Mouse (Mus musculus) hindbrain, embryonic 14.5 days (tissue): ENCODE results near the gene Unc5cl. TPM values are rescaled to one million over a fixed set of nuclear protein-coding genes. Genes with fewer than 3 reads are reported as not detected.
A peak's percentile ranks its signal among the peaks of the same experiment; 100 is the strongest.
"Not testable (repeated sequence)": the region's sequence is repeated elsewhere in the genome, so short reads cannot be mapped to it uniquely, and the experiment has no call there.

ENCODE experiments used
- ATAC-seq: fragments of 200-750 bp; cut with Nextera tagmentation; 2 replicates; pipeline ENCODE4 v1.8.0; 2017; ENCODE audit warnings: moderate number of reproducible peaks, mild to moderate bottlenecking, moderate TSS enrichment, moderate library complexity; ENCODE audit not compliant: low FRiP score
- DNase-seq: peaks from one replicate; pipeline ENCODE4 v3.0.0-alpha.2; 2015; ENCODE audit warnings: low spot score
- H3K27ac ChIP-seq: fragments of 300-500 bp; sonication (generic); 2 replicates; pipeline ENCODE4 v1.5.1; 2014; ENCODE audit warnings: mild to moderate bottlenecking, moderate library complexity
- H3K27me3 ChIP-seq: fragments of 300-500 bp; sonication (generic); 2 replicates; pipeline ENCODE4 v1.6.1; 2014; ENCODE audit warnings: mild to moderate bottlenecking, low read length, mixed read lengths; ENCODE audit not compliant: control insufficient read depth, insufficient read depth
- H3K36me3 ChIP-seq: fragments of 300-500 bp; sonication (generic); replicated peaks from 2 replicates; pipeline ENCODE4 v1.6.1; 2014; ENCODE audit not compliant: control insufficient read depth, insufficient read depth
- H3K4me1 ChIP-seq: fragments of 300-500 bp; sonication (generic); replicated peaks from 2 replicates; pipeline ENCODE4 v1.6.1; 2014; ENCODE audit warnings: antibody characterized with exemption, low read length, mixed read lengths; ENCODE audit not compliant: control insufficient read depth, insufficient read depth
- H3K4me2 ChIP-seq: fragments of 300-500 bp; sonication (generic); replicated peaks from 2 replicates; pipeline ENCODE4 v1.6.1; 2014; ENCODE audit warnings: mild to moderate bottlenecking, moderate library complexity
- H3K4me3 ChIP-seq: fragments of 300-500 bp; sonication (generic); replicated peaks from 2 replicates; pipeline ENCODE4 v1.5.1; 2014; ENCODE audit warnings: mild to moderate bottlenecking, low read length
- H3K9ac ChIP-seq: fragments of 300-500 bp; sonication (generic); 2 replicates; pipeline ENCODE4 v1.6.1; 2014
- H3K9me3 ChIP-seq: fragments of 300-500 bp; sonication (generic); 2 replicates; pipeline ENCODE4 v1.6.1; 2016; ENCODE audit warnings: low read length; ENCODE audit not compliant: control insufficient read depth
- WGBS: fragments of 180-500 bp; shearing (Covaris S2); extraction: QIAGEN DNeasy Blood & Tissue Kit; methylation state at CpG from one replicate; pipeline ENCODE4 v1.1.7; 2014; 5-methylcytosine and 5-hydroxymethylcytosine counted together
- polyA plus RNA-seq: library from polyadenylated mRNA; unstranded; fragments of >200 nt; fragmentation: Nextera tagmentation; extraction: Ambion mirVana; gene quantifications from 2 replicates; pipeline ENCODE4 v1.2.1, GENCODE M21; 2014

The Unc5cl gene
- polyA plus RNA-seq, 1 experiment from 2014 or later = 0.37 TPM

GRCm38 (mm10) chr17:48455955-48456354, 1.3 kb downstream of the Unc5cl start:
- H3K36me3 ChIP-seq = no peaks in the 10 kb centered on the region
- H3K9ac ChIP-seq = no peak overlapping the region
- no peak overlapping the region for H3K27ac ChIP-seq
- ATAC-seq (no peak), DNase-seq (no peak)
- H3K9me3 ChIP-seq = no peaks in the 10 kb centered on the region
- H3K4me2 ChIP-seq = no peak overlapping the region
- no peaks in the 10 kb centered on the region for H3K4me1 ChIP-seq
- 96% methylated on average over 2 of the region's 2 CpGs for WGBS
- H3K4me3 ChIP-seq = no peak overlapping the region
- H3K27me3 ChIP-seq = no peaks in the 10 kb centered on the region

GRCm38 (mm10) chr17:48457971-48458653, 3.4 kb downstream of the Unc5cl start:
- H3K27me3 ChIP-seq = no peaks in the 10 kb centered on the region
- no peak overlapping the region for H3K27ac ChIP-seq
- no peak for ATAC-seq
- no peaks in the 10 kb centered on the region for H3K4me1 ChIP-seq
- WGBS = 89% methylated on average over 13 of the region's 13 CpGs
- H3K9ac ChIP-seq = no peak overlapping the region
- no peaks in the 10 kb centered on the region for H3K9me3 ChIP-seq
- H3K4me3 ChIP-seq = no peak overlapping the region
- no peak for DNase-seq
- no peak overlapping the region for H3K4me2 ChIP-seq
- H3K36me3 ChIP-seq = no peaks in the 10 kb centered on the region

DNA sequence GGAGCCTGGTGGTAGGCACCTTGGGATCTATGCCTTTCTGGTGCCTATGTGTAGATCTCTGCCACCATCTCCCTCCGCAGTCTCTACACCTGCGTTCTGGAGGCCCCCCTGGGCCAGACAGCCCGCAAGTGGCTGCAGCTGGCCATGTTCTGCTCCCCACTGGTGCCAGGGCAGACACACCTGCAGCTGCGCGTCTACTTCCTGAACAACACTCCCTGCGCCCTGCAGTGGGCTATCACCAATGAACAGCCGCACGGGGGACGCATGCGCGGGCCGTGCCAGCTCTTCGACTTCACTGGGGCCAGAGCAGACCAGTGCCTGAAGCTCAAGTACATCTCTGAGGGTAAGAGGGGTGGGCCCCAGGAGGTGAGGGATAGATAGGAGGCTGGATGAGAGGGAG, 7.4 kb downstream of the Unc5cl start:
- H3K27ac ChIP-seq = no peak overlapping the region
- no peak overlapping the region for H3K4me3 ChIP-seq
- H3K36me3 ChIP-seq = no peaks in the 10 kb centered on the region
- no peaks in the 10 kb centered on the region for H3K9me3 ChIP-seq
- WGBS = 97% methylated on average over 13 of the region's 13 CpGs
- ATAC-seq (no peak), DNase-seq (no peak)
- no peak overlapping the region for H3K4me2 ChIP-seq
- no peak overlapping the region for H3K9ac ChIP-seq
- no peaks in the 10 kb centered on the region for H3K4me1 ChIP-seq
- H3K27me3 ChIP-seq = no peaks in the 10 kb centered on the region; the same call in 1 of the 2 replicates

DNA sequence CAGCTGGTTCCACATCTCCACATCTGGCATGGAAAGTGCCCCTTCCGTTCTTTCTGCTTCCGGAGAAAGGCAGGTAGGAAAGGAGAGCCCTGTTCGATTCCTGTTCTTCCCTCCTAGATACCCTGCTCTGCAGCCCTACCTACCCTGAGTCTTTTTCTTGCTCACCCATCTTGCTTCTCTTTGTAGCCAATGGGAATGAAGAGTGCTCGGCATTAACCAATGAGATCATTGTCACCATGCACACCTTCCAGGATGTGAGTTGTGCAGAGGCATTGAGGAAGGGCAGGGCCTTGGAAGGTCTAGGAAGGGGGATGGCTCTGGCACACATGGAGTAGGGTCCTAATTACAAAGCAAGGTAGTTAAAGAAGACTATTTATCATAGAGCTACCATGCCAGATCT, 8.7 kb downstream of the Unc5cl start:
- H3K4me2 ChIP-seq = no peak overlapping the region
- ATAC-seq (no peak), DNase-seq (no peak)
- no peak overlapping the region for H3K9ac ChIP-seq
- H3K27ac ChIP-seq = no peak overlapping the region
- no peak overlapping the region for H3K4me3 ChIP-seq
- H3K4me1 ChIP-seq = 0 out of 2 replicates have a peak, but pooled peaks cover 2% of the 10 kb centered on the region
- H3K27me3 ChIP-seq = no peaks in the 10 kb centered on the region; the same call in 1 of the 2 replicates
- H3K9me3 ChIP-seq = no peaks in the 10 kb centered on the region
- H3K36me3 ChIP-seq = no peaks in the 10 kb centered on the region
- WGBS = 97% methylated on average over 4 of the region's 4 CpGs

GRCm38 (mm10) chr17:48466769-48467394, 12.2 kb downstream of the Unc5cl start:
- Histone ChIP-seq H3K9ac (no peak overlapping the region), H3K4me3 (no peak overlapping the region), H3K36me3 (no peaks in the 10 kb centered on the region), H3K27ac (no peak overlapping the region), H3K4me1 (0 out of 2 replicates have a peak, but pooled peaks cover 2% of the 10 kb centered on the region), H3K4me2 (peak overlapping the region; percentile 22), H3K27me3 (no peaks in the 10 kb centered on the region; the same call in 1 of the 2 replicates), H3K9me3 (no peaks in the 10 kb centered on the region)
- ATAC-seq (0 out of 2 replicates have a peak, but pooled peaks have one; percentile 34), DNase-seq (no peak)
- WGBS = 48% methylated on average over 22 of the region's 22 CpGs

GRCm38 (mm10) chr17:48467395-48468231, 12.9 kb downstream of the Unc5cl start:
- DNase-seq (peak; percentile 95), ATAC-seq (peak; percentile 86)
- Histone ChIP-seq H3K4me3 (no peak overlapping the region), H3K4me1 (0 out of 2 replicates have a peak, but pooled peaks cover 2% of the 10 kb centered on the region), H3K4me2 (peak overlapping the region; percentile 22), H3K27me3 (no peaks in the 10 kb centered on the region; the same call in 1 of the 2 replicates), H3K9me3 (no peaks in the 10 kb centered on the region), H3K9ac (no peak overlapping the region), H3K36me3 (no peaks in the 10 kb centered on the region), H3K27ac (no peak overlapping the region)
- WGBS = 12% methylated on average over 22 of the region's 22 CpGs

DNA sequence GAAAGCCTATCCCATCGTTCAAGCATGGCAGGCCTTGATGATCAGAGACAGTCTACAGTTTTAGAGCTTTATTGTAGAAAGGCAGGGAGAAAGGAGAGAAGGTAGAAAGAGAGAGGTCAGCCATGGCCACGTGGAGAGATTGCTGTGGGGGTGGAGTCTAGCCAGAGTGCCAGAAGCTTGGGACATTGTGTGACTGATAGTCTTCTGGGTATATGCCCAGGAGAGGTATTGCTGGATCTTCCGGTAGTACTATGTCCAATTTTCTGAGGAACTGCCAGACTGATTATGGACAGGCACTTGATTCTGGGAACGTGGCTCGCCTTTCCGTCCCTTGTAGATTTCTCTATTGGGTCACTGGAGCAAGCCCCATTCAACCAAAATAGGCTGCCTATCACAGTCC, 19.6 kb downstream of the Unc5cl start:
- not testable (repeated sequence) for H3K4me1 ChIP-seq, H3K4me3 ChIP-seq, H3K9me3 ChIP-seq, H3K27ac ChIP-seq, H3K36me3 ChIP-seq, H3K27me3 ChIP-seq, ATAC-seq, H3K9ac ChIP-seq, H3K4me2 ChIP-seq, DNase-seq
- 85% methylated on average over 6 of the region's 6 CpGs for WGBS

DNA sequence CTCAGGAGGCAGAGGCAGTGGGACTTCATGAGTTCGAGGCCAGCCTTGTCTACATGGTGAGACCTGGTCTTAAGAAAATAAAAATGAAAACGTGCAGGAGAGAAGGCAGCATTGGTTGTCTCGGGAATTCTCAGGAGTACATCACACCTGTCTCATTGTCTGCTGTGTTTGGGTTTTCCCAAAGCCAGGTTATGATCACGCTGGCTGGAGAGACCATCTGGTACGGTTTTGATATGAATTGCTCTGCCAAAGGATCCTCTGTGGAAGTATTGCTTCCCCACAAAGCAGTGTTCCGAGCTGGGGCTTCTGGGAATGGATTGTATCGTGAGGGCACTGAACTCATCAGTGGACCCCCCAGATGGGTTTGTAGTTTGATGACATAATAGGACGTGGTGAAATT, 20.7 kb downstream of the Unc5cl start:
- no peak for ATAC-seq
- Histone ChIP-seq H3K36me3 (no peaks in the 10 kb centered on the region), H3K4me3 (no peak overlapping the region), H3K4me1 (no peaks in the 10 kb centered on the region), H3K27me3 (no peaks in the 10 kb centered on the region), H3K9ac (no peak overlapping the region), H3K27ac (no peak overlapping the region), H3K9me3 (no peaks in the 10 kb centered on the region), H3K4me2 (no peak overlapping the region)
- DNase-seq = no peak
- WGBS = 83% methylated on average over 8 of the region's 8 CpGs

DNA sequence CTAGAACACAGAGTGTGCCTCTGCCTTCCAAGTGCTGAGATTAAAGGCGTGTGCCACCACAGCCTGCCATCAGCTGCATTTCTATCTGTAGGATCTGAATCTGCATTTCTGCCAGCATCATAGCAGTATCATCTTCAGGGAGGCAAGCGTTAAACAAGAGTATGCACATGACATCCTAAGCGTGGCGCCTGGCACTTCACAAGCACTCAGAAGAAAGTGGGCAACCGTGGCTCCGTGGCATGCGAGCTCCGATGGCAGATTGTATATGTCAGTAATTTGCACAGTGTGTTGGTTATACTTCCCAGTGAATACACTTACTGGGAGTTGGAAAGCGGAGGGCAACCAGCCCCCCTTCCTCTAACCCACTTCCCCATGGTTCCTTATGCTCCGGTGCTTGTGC, 25.3 kb downstream of the Unc5cl start:
- no peak overlapping the region for H3K9ac ChIP-seq
- 88% methylated on average over 10 of the region's 10 CpGs for WGBS
- H3K36me3 ChIP-seq = no peaks in the 10 kb centered on the region
- ATAC-seq (no peak), DNase-seq (no peak)
- no peak overlapping the region for H3K4me2 ChIP-seq
- no peak overlapping the region for H3K4me3 ChIP-seq
- H3K4me1 ChIP-seq = no peaks in the 10 kb centered on the region
- H3K27me3 ChIP-seq = no peaks in the 10 kb centered on the region
- H3K9me3 ChIP-seq = no peaks in the 10 kb centered on the region
- no peak overlapping the region for H3K27ac ChIP-seq
